Mouse (Mus musculus) midbrain, postnatal 0 days (tissue): Measurements from ENCODE around the gene Nom1. TPM values are rescaled to one million over a fixed set of nuclear protein-coding genes. Genes with fewer than 3 reads are reported as not detected.

ENCODE experiments used
- ATAC-seq: fragments of 200-750 bp; cut with Nextera tagmentation; 2 replicates; pipeline ENCODE4 v1.8.0; 2017; ENCODE audit warnings: moderate number of reproducible peaks, mild to moderate bottlenecking, moderate TSS enrichment, moderate library complexity; ENCODE audit not compliant: low FRiP score
- DNase-seq: peaks from one replicate; pipeline ENCODE4 v3.0.0-alpha.2; 2015; ENCODE audit warnings: low spot score
- H3K27ac ChIP-seq: fragments of 300-500 bp; sonication (generic); 2 replicates; pipeline ENCODE4 v1.5.1; 2014; ENCODE audit warnings: low read depth, mild to moderate bottlenecking, low read length, mixed read lengths
- H3K27me3 ChIP-seq: fragments of 300-500 bp; sonication (generic); 2 replicates; pipeline ENCODE4 v1.6.1; 2014; ENCODE audit warnings: low read length, control low read depth, mixed read lengths; ENCODE audit not compliant: insufficient read depth
- H3K36me3 ChIP-seq: fragments of 300-500 bp; sonication (generic); 2 replicates; pipeline ENCODE4 v1.6.1; 2014; ENCODE audit warnings: low read length, control low read depth, mixed read lengths; ENCODE audit not compliant: insufficient read depth
- H3K4me1 ChIP-seq: fragments of 300-500 bp; sonication (generic); 2 replicates; pipeline ENCODE4 v1.6.1; 2014; ENCODE audit warnings: mild to moderate bottlenecking, control low read depth, antibody characterized with exemption, low read length, mixed read lengths; ENCODE audit not compliant: insufficient read depth
- H3K4me2 ChIP-seq: fragments of 300-500 bp; sonication (generic); 2 replicates; pipeline ENCODE4 v1.6.1; 2014; ENCODE audit warnings: low read depth, mild to moderate bottlenecking, low read length, mixed read lengths; ENCODE audit not compliant: poor library complexity, severe bottlenecking
- H3K4me3 ChIP-seq: fragments of 300-500 bp; sonication (generic); 2 replicates; pipeline ENCODE4 v1.5.1; 2014; ENCODE audit warnings: low read depth, mild to moderate bottlenecking, low read length, moderate library complexity
- H3K9ac ChIP-seq: fragments of 300-500 bp; sonication (generic); replicated peaks from 2 replicates; pipeline ENCODE4 v1.6.1; 2014; ENCODE audit warnings: mild to moderate bottlenecking, low read length, moderate library complexity, mixed read lengths; ENCODE audit not compliant: poor library complexity, severe bottlenecking
- H3K9me3 ChIP-seq: fragments of 300-500 bp; sonication (generic); 2 replicates; pipeline ENCODE4 v1.6.1; 2016; ENCODE audit warnings: low read length, control low read depth
- CTCF ChIP-seq: IDR thresholded peaks from 2 replicates; pipeline ENCODE4 v1.5.1; 2016; ENCODE audit warnings: antibody characterized with exemption, mild to moderate bottlenecking
- WGBS: fragments of 180-500 bp; shearing (Covaris S2); extraction: QIAGEN DNeasy Blood & Tissue Kit; methylation state at CpG from one replicate; pipeline ENCODE4 v1.1.7; 2014; 5-methylcytosine and 5-hydroxymethylcytosine counted together
- polyA plus RNA-seq: library from polyadenylated mRNA; unstranded; fragments of >200 nt; fragmentation: Nextera tagmentation; extraction: Ambion mirVana; gene quantifications from 2 replicates; pipeline ENCODE4 v1.2.1, GENCODE M21; 2015
- total RNA-seq: library from RNA; depleted of rRNA; stranded (reverse); fragments of >200 nt; gene quantifications from 2 replicates; pipeline ENCODE4 v1.2.3, GENCODE M21; 2014; rRNA removed

Gene Nom1
- total and polyA plus RNA-seq, 2 experiments from 2014 or later, result 11.4 to 12.6 TPM

DNA sequence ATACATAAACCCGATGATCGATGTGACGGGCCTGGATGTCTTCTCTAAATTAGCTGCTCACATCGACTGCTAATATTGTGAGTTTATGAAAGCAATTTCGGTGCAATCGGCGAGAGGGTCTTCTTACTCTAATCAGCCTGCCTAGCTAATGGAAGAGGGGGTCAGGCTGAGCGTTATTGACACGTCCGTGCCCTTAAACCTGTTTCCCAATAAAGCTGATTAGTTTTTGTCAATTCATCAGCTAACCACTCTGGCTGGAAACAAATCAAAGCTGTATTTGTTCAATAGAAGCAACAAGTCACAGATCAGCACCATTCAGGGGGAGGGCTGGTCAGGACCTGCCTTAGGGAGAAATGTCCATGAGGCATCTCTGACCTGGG lies 51.5 kb downstream of the Nom1 start:
- Histone ChIP-seq H3K9me3 (no peaks in the 10 kb centered on the region), H3K27ac (no peak overlapping the region), H3K36me3 (no peaks in the 10 kb centered on the region), H3K4me3 (no peak overlapping the region), H3K9ac (no peak overlapping the region), H3K4me1 (peaks cover 3% of the 10 kb centered on the region; the same call in 1 of the 2 replicates), H3K27me3 (peaks cover 79% of the 10 kb centered on the region), H3K4me2 (no peak overlapping the region; the same call in 1 of the 2 replicates)
- no peak for ATAC-seq
- WGBS, result 1% methylated on average over 10 of the region's 10 CpGs
- DNase-seq, result no peak
- TF ChIP-seq CTCF, result no peak

DNA sequence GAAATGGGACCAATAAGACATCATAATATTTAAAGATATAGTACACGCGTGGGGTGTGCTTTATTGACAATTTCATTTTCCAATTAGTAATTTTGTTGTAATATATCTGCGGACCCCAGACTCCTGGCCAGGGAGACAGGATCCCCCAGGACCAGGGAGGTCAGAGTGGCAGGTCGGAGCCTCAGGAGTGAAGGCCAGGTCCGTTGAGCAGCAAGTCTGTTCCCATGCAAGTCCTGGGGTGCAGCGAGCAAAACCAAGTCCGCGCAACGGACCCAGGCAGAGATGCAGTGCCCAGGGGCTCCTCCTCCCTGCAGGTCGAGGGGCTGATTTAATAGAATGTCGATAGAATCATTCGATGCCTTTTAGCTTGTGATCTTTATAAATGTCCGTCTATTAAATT lies 52.9 kb downstream of the Nom1 start:
- H3K27me3 ChIP-seq, result peaks cover 75% of the 10 kb centered on the region
- H3K4me2 ChIP-seq, result no peak overlapping the region
- H3K4me1 ChIP-seq, result peaks cover 3% of the 10 kb centered on the region; the same call in 1 of the 2 replicates
- 15% methylated on average over 13 of the region's 13 CpGs for WGBS
- ATAC-seq (no peak), DNase-seq (no peak)
- H3K27ac ChIP-seq, result no peak overlapping the region
- H3K36me3 ChIP-seq, result no peaks in the 10 kb centered on the region
- no peak for TF ChIP-seq CTCF
- no peaks in the 10 kb centered on the region for H3K9me3 ChIP-seq
- H3K9ac ChIP-seq, result no peak overlapping the region
- H3K4me3 ChIP-seq, result no peak overlapping the region

DNA sequence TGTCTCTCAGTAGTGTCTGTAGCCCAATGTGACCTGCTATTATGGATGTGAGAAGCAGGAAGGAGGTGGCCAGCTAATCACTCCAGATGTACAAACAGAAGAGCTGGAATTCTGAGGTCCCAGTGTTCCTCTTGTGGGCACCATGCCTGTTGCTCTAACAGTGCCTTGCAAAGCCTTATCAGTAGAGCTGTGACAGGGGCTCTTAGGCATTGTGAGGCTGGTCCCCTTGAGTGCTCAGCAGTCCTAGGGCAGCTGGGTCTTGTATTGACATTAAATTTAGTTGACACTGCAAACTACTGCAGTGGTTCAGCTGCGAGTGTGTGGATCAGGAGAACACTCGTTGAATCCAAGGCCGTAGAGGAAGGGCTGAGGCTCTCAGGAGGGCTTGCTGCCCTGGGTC lies 72.5 kb downstream of the Nom1 start:
- H3K27ac ChIP-seq, result no peak overlapping the region
- WGBS, result 75% methylated on average over 3 of the region's 3 CpGs
- no peak overlapping the region for H3K4me3 ChIP-seq
- ATAC-seq, result no peak
- H3K4me2 ChIP-seq, result no peak overlapping the region
- no peaks in the 10 kb centered on the region for H3K4me1 ChIP-seq
- no peaks in the 10 kb centered on the region for H3K36me3 ChIP-seq
- H3K9me3 ChIP-seq, result no peaks in the 10 kb centered on the region
- H3K27me3 ChIP-seq, result no peaks in the 10 kb centered on the region
- no peak overlapping the region for H3K9ac ChIP-seq
- TF ChIP-seq CTCF, result no peak
- no peak for DNase-seq

Other genes starting within 250 kb of the Nom1 start
- gene Rnf32, start 238.7 kb upstream of the Nom1 start, total RNA-seq, result 12.7 and 13.6 TPM in 2 replicates
- gene Rnf32, start 238.7 kb upstream of the Nom1 start, polyA plus RNA-seq, result 12.3 and 12.5 TPM in 2 replicates
- gene Lmbr1, start 56.3 kb upstream of the Nom1 start, total RNA-seq, result 32.3 and 39.5 TPM in 2 replicates
- 44.0 and 45.4 TPM in 2 replicates for gene Lmbr1, start 56.3 kb upstream of the Nom1 start, polyA plus RNA-seq
- not detected in 2 replicates for gene Mnx1, start 43.8 kb downstream of the Nom1 start, total RNA-seq
- not detected in 2 replicates for gene Mnx1, start 43.8 kb downstream of the Nom1 start, polyA plus RNA-seq
- gene Ube3c, start 134.6 kb downstream of the Nom1 start, total RNA-seq, result 76.3 and 89.4 TPM in 2 replicates
- gene Ube3c, start 134.6 kb downstream of the Nom1 start, polyA plus RNA-seq, result 32.6 and 38.0 TPM in 2 replicates